Mouse (Mus musculus): Measurements from ENCODE around the gene Gfra1. TPM values are rescaled to one million over a fixed set of nuclear protein-coding genes. Genes with fewer than 3 reads are reported as not detected.

Gfra1 gene
- total and polyA plus RNA-seq, 2 experiments from 2014 or later, result 23.5 to 48.9 TPM

DNA sequence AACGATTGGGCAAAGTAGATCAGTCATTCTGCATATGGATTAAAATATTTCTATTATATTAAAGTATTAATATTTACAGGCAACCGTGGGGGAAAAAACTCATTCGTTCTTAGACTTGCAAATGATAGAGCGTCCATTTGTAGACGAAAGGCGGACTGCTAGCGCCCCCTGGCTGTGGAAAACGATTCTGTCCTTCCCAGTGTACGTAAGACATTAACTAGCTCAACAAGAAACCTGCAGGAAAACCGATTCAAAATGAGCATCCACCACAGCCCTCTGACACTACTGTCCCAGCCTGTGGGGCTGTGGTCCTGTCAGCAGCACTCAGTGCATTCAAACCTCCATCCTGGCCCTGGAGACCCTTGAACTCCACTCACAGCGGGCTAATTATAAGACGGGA lies 13.7 kb upstream of the Gfra1 start:
- Histone ChIP-seq H3K4me3 (ENCODE audit: low read depth, low read length) (no peak overlapping the region), H3K9me3 (ENCODE audit: low read length) (no peaks in the 10 kb centered on the region), H3K27ac (ENCODE audit: low read depth, low read length) (no peak overlapping the region), H3K4me1 (ENCODE audit: insufficient read depth) (no peaks in the 10 kb centered on the region), H3K36me3 (ENCODE audit: insufficient read depth) (no peaks in the 10 kb centered on the region), H3K27me3 (ENCODE audit: insufficient read depth, low read length) (no peaks in the 10 kb centered on the region), H3K9ac (no peak overlapping the region), H3K4me2 (ENCODE audit: low read depth) (0 out of 2 replicates have a peak overlapping the region, but pooled peaks have one; percentile 19)
- peak; percentile 92 for TF ChIP-seq CTCF (IDR thresholded peaks at IDR 0.05; ENCODE audit: low read depth)
- 12% methylated on average over 12 of the region's 12 CpGs for WGBS
- ATAC-seq, result peak; percentile 79; the same call in 1 of the 2 replicates
- DNase-seq, result peak; percentile 94

DNA sequence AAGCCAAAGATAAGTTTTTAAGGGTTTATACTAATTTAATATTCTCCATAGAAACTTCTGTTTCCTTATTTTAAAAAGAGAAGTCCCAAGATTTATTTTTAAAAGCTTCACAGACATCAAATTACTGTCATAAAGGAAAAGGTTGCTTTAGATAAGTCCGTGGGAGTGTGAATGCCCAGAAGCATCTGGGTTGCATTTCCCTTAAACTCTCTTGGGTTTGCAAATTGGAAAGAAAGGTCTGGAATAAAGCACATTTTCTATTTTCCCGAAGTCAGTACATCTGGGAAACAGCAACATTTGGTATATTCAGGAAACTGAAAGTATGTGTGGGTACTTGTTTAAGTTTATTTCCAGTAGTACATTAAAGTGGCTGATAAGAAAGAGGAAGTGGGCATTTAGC lies 12.6 kb upstream of the Gfra1 start:
- no peak for TF ChIP-seq CTCF (IDR thresholded peaks at IDR 0.05; ENCODE audit: low read depth)
- Histone ChIP-seq H3K4me1 (ENCODE audit: insufficient read depth) (no peaks in the 10 kb centered on the region), H3K36me3 (ENCODE audit: insufficient read depth) (no peaks in the 10 kb centered on the region), H3K27me3 (ENCODE audit: insufficient read depth, low read length) (no peaks in the 10 kb centered on the region), H3K27ac (ENCODE audit: low read depth, low read length) (no peak overlapping the region), H3K4me3 (ENCODE audit: low read depth, low read length) (no peak overlapping the region), H3K9ac (no peak overlapping the region), H3K9me3 (ENCODE audit: low read length) (no peaks in the 10 kb centered on the region), H3K4me2 (ENCODE audit: low read depth) (no peak overlapping the region)
- DNase-seq (no peak), ATAC-seq (no peak)
- WGBS, result 60% methylated on average over 2 of the region's 2 CpGs

DNA sequence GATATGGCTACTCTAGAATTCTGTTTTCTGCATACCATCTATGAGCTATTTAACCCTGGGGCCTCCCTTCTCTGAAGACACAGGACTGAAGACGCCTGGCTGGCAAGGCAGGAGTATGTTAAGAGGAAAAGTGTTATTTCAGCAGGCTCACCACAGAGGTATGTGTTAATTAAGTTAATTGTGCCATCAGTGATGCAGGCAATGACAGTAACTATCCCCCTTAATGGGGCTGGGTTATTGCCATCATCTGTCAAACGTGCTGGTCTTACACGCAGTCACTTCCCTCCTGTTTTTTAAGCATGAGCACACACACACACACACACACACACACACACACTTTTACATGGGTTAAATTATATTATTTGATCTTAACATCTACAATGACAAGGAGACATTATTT lies 8.0 kb upstream of the Gfra1 start:
- H3K4me2 ChIP-seq (ENCODE audit: low read depth), result no peak overlapping the region
- 36% methylated on average over 3 of the region's 3 CpGs for WGBS
- H3K9me3 ChIP-seq (ENCODE audit: low read length), result no peaks in the 10 kb centered on the region
- H3K4me1 ChIP-seq (ENCODE audit: insufficient read depth), result 0 out of 2 replicates have a peak, but pooled peaks cover 9% of the 10 kb centered on the region
- H3K4me3 ChIP-seq (ENCODE audit: low read depth, low read length), result no peak overlapping the region
- TF ChIP-seq CTCF (IDR thresholded peaks at IDR 0.05; ENCODE audit: low read depth), result no peak
- no peak for DNase-seq
- no peak overlapping the region for H3K9ac ChIP-seq
- no peak for ATAC-seq
- no peak overlapping the region for H3K27ac ChIP-seq (ENCODE audit: low read depth, low read length)
- H3K27me3 ChIP-seq (ENCODE audit: insufficient read depth, low read length), result no peaks in the 10 kb centered on the region
- no peaks in the 10 kb centered on the region for H3K36me3 ChIP-seq (ENCODE audit: insufficient read depth)

DNA sequence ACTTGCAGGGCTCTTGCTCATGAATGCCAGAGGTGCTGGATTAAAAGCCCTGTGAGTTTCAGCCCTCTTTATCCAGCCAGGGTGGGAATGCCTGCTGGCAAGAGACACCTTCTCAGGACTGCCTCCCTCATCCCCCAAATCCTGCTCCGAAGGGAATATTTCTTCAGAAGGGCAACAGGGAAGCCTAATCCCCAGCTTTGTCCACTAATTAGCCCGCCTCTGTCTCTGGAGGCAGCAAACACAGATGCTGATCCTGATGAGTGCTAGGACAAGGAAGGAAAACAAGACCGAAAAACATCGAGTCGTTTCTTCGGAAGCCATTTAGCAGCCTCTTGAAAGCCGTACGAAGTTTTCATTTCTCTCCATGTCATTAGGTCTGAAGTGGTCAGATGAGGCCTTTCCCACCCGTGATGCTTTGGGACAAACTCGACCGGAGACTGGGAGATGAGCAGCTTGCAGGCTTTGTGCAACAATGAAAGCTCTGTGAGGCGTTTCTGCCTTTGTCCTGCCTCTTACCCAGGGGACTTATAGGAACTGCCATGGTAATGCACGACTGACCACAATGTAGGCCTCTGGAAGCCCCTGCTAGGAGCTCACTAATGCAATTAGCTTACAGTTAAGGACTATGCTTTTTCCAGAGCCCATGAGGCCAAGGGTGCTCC lies 4.8 kb upstream of the Gfra1 start:
- Histone ChIP-seq H3K36me3 (ENCODE audit: insufficient read depth) (no peaks in the 10 kb centered on the region), H3K4me3 (ENCODE audit: low read depth, low read length) (no peak overlapping the region), H3K9me3 (ENCODE audit: low read length) (no peaks in the 10 kb centered on the region), H3K4me1 (ENCODE audit: insufficient read depth) (0 out of 2 replicates have a peak, but pooled peaks cover 9% of the 10 kb centered on the region), H3K27ac (ENCODE audit: low read depth, low read length) (no peak overlapping the region), H3K9ac (no peak overlapping the region), H3K27me3 (ENCODE audit: insufficient read depth, low read length) (no peaks in the 10 kb centered on the region), H3K4me2 (ENCODE audit: low read depth) (no peak overlapping the region)
- 9% methylated on average over 13 of the region's 13 CpGs for WGBS
- no peak for ATAC-seq
- DNase-seq, result peak; percentile 10
- no peak for TF ChIP-seq CTCF (IDR thresholded peaks at IDR 0.05; ENCODE audit: low read depth)

DNA sequence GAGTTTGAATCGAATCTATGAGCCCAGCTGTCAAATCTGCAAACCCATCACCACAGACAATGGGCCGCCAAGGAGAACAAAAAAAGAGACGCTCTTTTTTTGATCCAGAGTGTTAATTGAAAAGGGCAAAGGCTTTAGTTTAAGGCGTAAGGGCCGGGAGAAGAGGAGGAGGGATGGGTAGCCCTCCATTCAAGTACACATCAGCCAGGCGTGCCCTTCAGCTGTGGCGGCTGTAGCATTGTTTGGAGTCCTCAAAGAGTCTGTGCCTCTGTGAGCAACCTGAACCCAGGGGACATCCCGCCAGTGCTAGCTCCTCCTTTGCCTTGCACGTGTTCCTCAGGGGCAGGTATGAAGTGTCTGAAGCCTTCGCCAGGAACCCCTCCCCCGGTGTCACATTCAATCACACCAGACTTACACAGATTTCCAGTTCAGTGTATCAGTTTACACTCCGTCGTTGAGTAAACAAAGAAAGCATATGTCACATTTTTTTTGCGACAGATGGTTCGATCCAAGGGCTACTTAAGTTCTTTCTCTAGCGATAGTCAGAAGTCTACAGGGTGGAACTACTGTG lies 867 bp upstream of the Gfra1 start:
- TF ChIP-seq CTCF (IDR thresholded peaks at IDR 0.05; ENCODE audit: low read depth), result no peak
- peak overlapping the region; percentile 51 for H3K4me3 ChIP-seq (ENCODE audit: low read depth, low read length)
- peaks cover 13% of the 10 kb centered on the region for H3K27me3 ChIP-seq (ENCODE audit: insufficient read depth, low read length)
- peak overlapping the region; percentile 94 for H3K4me2 ChIP-seq (ENCODE audit: low read depth)
- H3K4me1 ChIP-seq (ENCODE audit: insufficient read depth), result 0 out of 2 replicates have a peak, but pooled peaks cover 11% of the 10 kb centered on the region
- DNase-seq (peak; percentile 45), ATAC-seq (peak; percentile 13; the same call in 1 of the 2 replicates)
- no peaks in the 10 kb centered on the region for H3K36me3 ChIP-seq (ENCODE audit: insufficient read depth)
- H3K9ac ChIP-seq, result no peak overlapping the region
- no peaks in the 10 kb centered on the region for H3K9me3 ChIP-seq (ENCODE audit: low read length)
- H3K27ac ChIP-seq (ENCODE audit: low read depth, low read length), result no peak overlapping the region
- WGBS, result 9% methylated on average over 16 of the region's 16 CpGs

DNA sequence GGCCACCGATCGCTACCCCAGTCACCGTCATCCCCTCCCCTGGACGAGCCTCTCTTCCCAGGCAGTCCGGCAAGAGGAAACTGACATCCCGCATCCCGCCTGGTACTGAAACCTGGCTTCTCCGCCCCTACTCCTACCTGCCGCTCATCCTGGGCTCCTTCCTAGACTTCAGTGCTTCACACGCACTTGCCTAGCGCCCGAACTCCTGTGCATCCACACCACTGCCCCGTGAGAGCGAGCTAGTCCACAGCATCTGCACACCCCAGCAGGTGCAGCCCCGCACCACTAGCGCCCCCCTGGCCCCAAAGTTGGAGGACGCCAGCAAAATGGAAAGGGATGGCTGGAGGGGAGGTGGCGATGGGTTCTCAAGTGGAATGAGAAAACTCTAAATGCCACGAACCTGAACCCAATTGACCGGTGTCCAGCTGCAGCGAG lies 631 bp downstream of the Gfra1 start:
- peak; percentile 45 for DNase-seq
- H3K4me2 ChIP-seq (ENCODE audit: low read depth), result peak overlapping the region; percentile 94
- H3K27me3 ChIP-seq (ENCODE audit: insufficient read depth, low read length), result peaks cover 13% of the 10 kb centered on the region
- ATAC-seq, result peak; percentile 30
- H3K27ac ChIP-seq (ENCODE audit: low read depth, low read length), result peak overlapping the region; percentile 54
- under 1% methylated on average over 21 of the region's 21 CpGs for WGBS
- no peaks in the 10 kb centered on the region for H3K9me3 ChIP-seq (ENCODE audit: low read length)
- H3K36me3 ChIP-seq (ENCODE audit: insufficient read depth), result no peaks in the 10 kb centered on the region
- H3K4me1 ChIP-seq (ENCODE audit: insufficient read depth), result 0 out of 2 replicates have a peak, but pooled peaks cover 4% of the 10 kb centered on the region
- H3K4me3 ChIP-seq (ENCODE audit: low read depth, low read length), result peak overlapping the region; percentile 51
- peak; percentile 51 for TF ChIP-seq CTCF (IDR thresholded peaks at IDR 0.05; ENCODE audit: low read depth)
- peak overlapping the region; percentile 57 for H3K9ac ChIP-seq
